Mouse (Mus musculus) naive thymus-derived CD4-positive, alpha-beta T cell, adult 2 months (primary cell): ENCODE data around the gene Spata31d1c.
A peak's percentile ranks its signal among the peaks of the same experiment; 100 is the strongest.

ENCODE experiments used
- DNase-seq: peaks from one replicate; pipeline ENCODE4 v3.0.0-alpha.2; 2011; ENCODE audit warnings: low read depth

Spata31d1c gene

GRCm38 (mm10) chr13:65032758-65033157 is at the start of gene Spata31d1c:
Gene Spata31d1c, plus strand, starts transcription at chr13:65033058.
- DNase-seq = no peak

GRCm38 (mm10) chr13:64988828-64989227 is 44.0 kb upstream of the Spata31d1c start:
- no peak for DNase-seq

GRCm38 (mm10) chr13:65005414-65005813 is 27.4 kb upstream of the Spata31d1c start:
- DNase-seq = no peak

- DNase-seq = no peak
Measured at GRCm38 (mm10) chr13:65006760-65007159, 26.1 kb upstream of the Spata31d1c start.

GRCm38 (mm10) chr13:65007971-65008370 is 24.9 kb upstream of the Spata31d1c start:
- no peak for DNase-seq

GRCm38 (mm10) chr13:65011052-65011738 is 21.7 kb upstream of the Spata31d1c start:
- DNase-seq = no peak

GRCm38 (mm10) chr13:65035057-65035456 is 2.2 kb downstream of the Spata31d1c start:
- DNase-seq = peak; percentile 8

GRCm38 (mm10) chr13:65052660-65053059 is 19.8 kb downstream of the Spata31d1c start, which contains the start of gene Prss47:
Gene Prss47, minus strand, starts transcription at chr13:65052760.
- no peak for DNase-seq

- DNase-seq = no peak
Measured at GRCm38 (mm10) chr13:65069969-65070368, 37.1 kb downstream of the Spata31d1c start.
